Mouse (Mus musculus) embryonic facial prominence, embryonic 11.5 days (tissue): ENCODE results near the gene Tspan15. TPM values are rescaled to one million over a fixed set of nuclear protein-coding genes. Genes with fewer than 3 reads are reported as not detected.

ENCODE experiments used
- ATAC-seq: fragments of 200-750 bp; cut with Nextera tagmentation; replicated peaks from 2 replicates; pipeline ENCODE4 v1.8.0; 2017; ENCODE audit warnings: low read depth; ENCODE audit not compliant: insufficient number of reproducible peaks, low FRiP score, low TSS enrichment
- DNase-seq: peaks from one replicate; pipeline ENCODE4 v3.0.0-alpha.2; 2015; ENCODE audit warnings: low spot score
- H3K27ac ChIP-seq: fragments of 300-500 bp; sonication (generic); replicated peaks from 2 replicates; pipeline ENCODE4 v1.5.1; 2014; ENCODE audit warnings: mild to moderate bottlenecking, low read depth, low read length, control low read depth
- H3K27me3 ChIP-seq: fragments of 300-500 bp; sonication (generic); 2 replicates; pipeline ENCODE4 v1.6.1; 2014; ENCODE audit warnings: mild to moderate bottlenecking, low read length, moderate library complexity, mixed read lengths; ENCODE audit not compliant: control insufficient read depth, insufficient read depth
- H3K36me3 ChIP-seq: fragments of 300-500 bp; sonication (generic); replicated peaks from 2 replicates; pipeline ENCODE4 v1.6.1; 2014; ENCODE audit warnings: low read depth, mild to moderate bottlenecking, low read length, moderate library complexity, mixed read lengths; ENCODE audit not compliant: control insufficient read depth, insufficient read depth
- H3K4me1 ChIP-seq: fragments of 300-500 bp; sonication (generic); 2 replicates; pipeline ENCODE4 v1.6.1; 2014; ENCODE audit warnings: low read length, mixed read lengths; ENCODE audit not compliant: control insufficient read depth, insufficient read depth
- H3K4me2 ChIP-seq: fragments of 300-500 bp; sonication (generic); 2 replicates; pipeline ENCODE4 v1.6.1; 2014; ENCODE audit warnings: low read depth, mild to moderate bottlenecking, control low read depth, low read length, moderate library complexity
- H3K4me3 ChIP-seq: fragments of 300-500 bp; sonication (generic); 2 replicates; pipeline ENCODE4 v1.5.1; 2014; ENCODE audit warnings: low read depth, low read length, control low read depth
- H3K9ac ChIP-seq: fragments of 300-500 bp; sonication (generic); replicated peaks from 2 replicates; pipeline ENCODE4 v1.6.1; 2014; ENCODE audit warnings: mild to moderate bottlenecking, control low read depth, low read length
- H3K9me3 ChIP-seq: fragments of 300-500 bp; sonication (generic); replicated peaks from 2 replicates; pipeline ENCODE4 v1.6.1; 2016; ENCODE audit warnings: mild to moderate bottlenecking, low read length, inconsistent platforms, mixed read lengths; ENCODE audit not compliant: control insufficient read depth
- WGBS: fragments of 180-500 bp; shearing (Covaris S2); extraction: QIAGEN DNeasy Blood & Tissue Kit; methylation state at CpG from one replicate; pipeline ENCODE4 v1.1.7; 2014; 5-methylcytosine and 5-hydroxymethylcytosine counted together
- polyA plus RNA-seq: library from polyadenylated mRNA; unstranded; fragments of >200 nt; fragmentation: Nextera tagmentation; extraction: Ambion mirVana; gene quantifications from 2 replicates; pipeline ENCODE4 v1.2.1, GENCODE M21; 2014

The Tspan15 gene
- polyA plus RNA-seq, 1 experiment from 2014 or later, result 12.2 TPM

DNA sequence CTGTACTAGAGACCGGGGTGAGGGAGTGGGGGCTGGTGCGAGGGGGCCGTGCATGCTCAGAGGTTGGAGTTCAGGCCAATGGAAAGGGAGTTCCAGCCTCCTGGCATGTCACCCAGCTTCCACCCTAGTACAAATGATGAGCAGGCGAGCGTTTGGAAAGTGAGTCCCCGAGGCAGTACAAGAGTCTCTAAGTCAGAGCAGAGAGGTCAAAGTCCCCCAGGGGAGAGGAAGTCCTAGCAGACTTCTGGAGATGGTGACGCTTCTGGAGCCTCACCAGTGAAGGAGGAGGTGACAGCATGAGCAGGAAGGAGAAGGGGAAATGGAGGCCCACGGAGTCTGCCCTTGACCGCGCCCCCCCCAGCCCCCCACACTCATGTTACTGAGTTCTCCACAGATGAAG, 68.6 kb downstream of the Tspan15 start:
- Histone ChIP-seq H3K9ac (no peak overlapping the region), H3K4me3 (no peak overlapping the region), H3K36me3 (no peaks in the 10 kb centered on the region), H3K4me2 (no peak overlapping the region), H3K9me3 (no peaks in the 10 kb centered on the region), H3K4me1 (no peaks in the 10 kb centered on the region; the same call in 1 of the 2 replicates), H3K27me3 (no peaks in the 10 kb centered on the region), H3K27ac (no peak overlapping the region)
- WGBS, result 36% methylated on average over 10 of the region's 10 CpGs
- no peak for ATAC-seq
- no peak for DNase-seq

DNA sequence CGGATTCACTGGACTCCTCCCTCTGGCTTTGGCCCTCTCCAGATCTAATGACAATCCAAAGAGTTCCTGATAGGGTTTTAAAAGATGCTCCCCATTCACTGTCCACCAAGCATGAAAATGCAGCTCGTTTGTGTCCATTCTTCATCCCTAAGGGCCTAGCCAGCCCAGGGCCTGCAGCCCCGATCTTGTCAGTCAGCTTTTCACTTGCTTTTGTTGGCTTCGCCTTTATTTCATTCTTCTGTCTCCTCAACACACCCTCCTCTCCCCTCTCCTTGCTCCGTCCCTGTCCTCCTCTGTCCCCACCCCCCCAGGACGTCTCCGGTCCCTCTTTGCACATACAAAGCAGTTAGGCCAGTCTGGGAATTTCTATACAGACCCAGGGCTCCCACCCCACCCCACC, 81.1 kb downstream of the Tspan15 start:
- H3K4me1 ChIP-seq, result no peaks in the 10 kb centered on the region
- ATAC-seq (peak; percentile 65; the same call in 1 of the 2 replicates), DNase-seq (no peak)
- no peaks in the 10 kb centered on the region; the same call in 1 of the 2 replicates for H3K27me3 ChIP-seq
- WGBS, result 40% methylated on average over 7 of the region's 7 CpGs
- no peak overlapping the region for H3K4me2 ChIP-seq
- H3K27ac ChIP-seq, result no peak overlapping the region
- no peak overlapping the region for H3K4me3 ChIP-seq
- H3K9ac ChIP-seq, result no peak overlapping the region
- H3K9me3 ChIP-seq, result no peaks in the 10 kb centered on the region
- no peaks in the 10 kb centered on the region for H3K36me3 ChIP-seq

DNA sequence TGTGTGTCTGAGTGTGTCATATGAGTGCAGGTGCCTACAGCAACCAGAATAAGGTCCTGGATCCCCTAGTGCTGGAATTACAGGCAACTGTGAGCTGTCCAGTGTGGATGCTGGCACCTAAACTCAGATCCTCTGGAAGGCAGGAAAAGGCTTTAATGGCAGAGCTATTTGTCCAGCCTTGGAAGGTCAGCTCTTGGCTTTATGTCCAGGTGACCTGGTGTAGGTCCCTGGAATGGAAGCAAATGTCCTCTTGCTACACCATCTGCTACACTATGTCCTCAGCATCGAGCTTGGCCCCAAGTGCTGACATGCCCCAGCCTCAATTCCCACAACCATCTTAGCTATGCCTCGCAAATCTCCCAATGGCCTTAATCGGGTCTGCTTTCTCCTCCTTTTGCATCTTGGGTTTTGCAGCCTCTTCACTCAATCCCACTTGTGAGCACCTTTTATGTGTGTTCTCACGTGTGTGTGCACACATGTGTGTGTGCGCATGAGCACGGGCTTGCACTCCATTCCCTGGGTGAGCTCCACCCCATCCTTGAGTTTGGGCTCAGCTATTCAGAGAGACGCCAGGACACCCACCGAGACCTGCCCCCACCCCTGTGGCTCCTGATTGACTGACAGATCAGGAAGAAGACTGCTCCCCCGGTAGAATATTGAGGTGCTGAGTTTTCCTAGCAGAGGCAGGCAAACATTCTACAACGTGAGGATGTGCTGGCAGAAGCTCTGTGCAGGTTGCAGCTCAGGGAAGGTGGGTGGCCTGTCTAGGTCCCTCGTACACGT, 83.4 kb downstream of the Tspan15 start:
- Histone ChIP-seq H3K4me2 (no peak overlapping the region), H3K4me1 (no peaks in the 10 kb centered on the region), H3K4me3 (no peak overlapping the region), H3K9ac (no peak overlapping the region), H3K27me3 (no peaks in the 10 kb centered on the region; the same call in 1 of the 2 replicates), H3K36me3 (no peaks in the 10 kb centered on the region), H3K9me3 (no peaks in the 10 kb centered on the region), H3K27ac (no peak overlapping the region)
- ATAC-seq, result no peak
- 49% methylated on average over 12 of the region's 12 CpGs for WGBS
- no peak for DNase-seq

DNA sequence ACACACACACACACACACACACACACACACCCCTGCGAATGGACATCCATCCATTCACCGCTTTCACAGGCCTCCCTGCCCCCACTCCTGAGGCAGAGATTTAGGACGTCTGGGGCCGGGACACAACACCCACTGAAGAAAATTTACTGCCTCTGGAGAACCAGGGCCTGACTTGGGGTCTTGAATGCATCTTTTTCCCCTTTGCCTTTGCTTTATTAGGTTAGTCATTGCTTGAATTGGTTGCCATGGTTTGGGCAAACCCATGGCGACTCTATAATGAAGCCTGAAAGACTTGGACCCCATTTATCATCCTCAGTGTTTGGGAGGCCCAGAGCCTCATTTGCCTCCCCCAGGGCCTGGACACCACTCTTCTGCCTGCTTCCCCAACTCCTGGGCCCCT, 85.1 kb downstream of the Tspan15 start:
- H3K9ac ChIP-seq, result no peak overlapping the region
- H3K9me3 ChIP-seq, result no peaks in the 10 kb centered on the region
- H3K36me3 ChIP-seq, result no peaks in the 10 kb centered on the region
- no peak overlapping the region for H3K27ac ChIP-seq
- no peak overlapping the region for H3K4me3 ChIP-seq
- no peaks in the 10 kb centered on the region for H3K4me1 ChIP-seq
- H3K4me2 ChIP-seq, result no peak overlapping the region
- ATAC-seq (no peak), DNase-seq (no peak)
- 70% methylated on average over 5 of the region's 5 CpGs for WGBS
- no peaks in the 10 kb centered on the region; the same call in 1 of the 2 replicates for H3K27me3 ChIP-seq

DNA sequence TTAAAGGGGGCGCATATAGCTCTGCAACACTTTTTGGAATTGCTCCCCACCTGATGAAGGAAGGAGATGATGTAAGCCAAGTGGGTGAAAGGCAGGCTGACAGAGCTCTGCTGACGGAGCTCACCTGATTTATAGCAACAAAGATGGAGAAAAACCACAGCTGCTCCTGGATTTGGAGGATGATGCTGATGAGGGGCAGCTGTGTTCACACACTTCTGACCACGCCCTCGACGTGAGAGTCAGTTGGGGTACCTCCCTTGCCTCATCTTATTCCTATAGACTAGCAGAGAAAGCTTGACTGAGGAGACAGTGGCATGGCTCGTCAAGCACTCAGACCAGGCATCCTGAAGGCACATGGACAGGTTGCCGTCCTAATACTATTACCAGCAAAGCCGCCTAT, 87.2 kb downstream of the Tspan15 start, which contains the start of gene Fam241b:
Gene Fam241b, minus strand, starts transcription at position 101 of the 400 bp plus-strand sequence.
- ATAC-seq, result no peak
- 67% methylated on average over 8 of the region's 8 CpGs for WGBS
- no peaks in the 10 kb centered on the region for H3K27me3 ChIP-seq
- H3K4me2 ChIP-seq, result no peak within 1 kb of the TSS
- H3K27ac ChIP-seq, result no peak within 1 kb of the TSS
- no peak for DNase-seq
- H3K4me3 ChIP-seq, result no peak within 1 kb of the TSS
- no peaks in the 10 kb centered on the region for H3K36me3 ChIP-seq
- H3K4me1 ChIP-seq, result no peaks in the 10 kb centered on the region
- no peaks in the 10 kb centered on the region for H3K9me3 ChIP-seq
- no peak within 1 kb of the TSS for H3K9ac ChIP-seq

DNA sequence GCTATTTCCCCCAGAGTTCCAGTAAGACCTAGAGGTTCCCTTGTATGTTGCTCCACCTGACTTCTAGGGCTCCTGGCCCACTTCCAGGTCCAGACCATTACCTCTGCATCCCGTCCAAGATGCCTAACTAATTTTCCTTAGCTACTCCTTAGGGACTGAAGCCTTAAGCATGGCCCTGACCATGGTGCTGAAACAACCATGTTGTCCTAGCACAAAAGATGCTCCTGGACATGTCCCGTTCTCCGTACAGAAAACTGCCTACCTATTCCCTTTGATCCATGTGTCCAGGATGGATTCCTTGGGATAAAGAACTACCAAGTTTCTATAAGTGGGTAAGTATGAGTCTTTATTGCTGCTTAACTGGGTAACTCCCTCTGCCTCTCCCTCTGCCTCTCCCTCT, 93.0 kb downstream of the Tspan15 start:
- H3K4me1 ChIP-seq, result no peaks in the 10 kb centered on the region; the same call in 1 of the 2 replicates
- no peaks in the 10 kb centered on the region for H3K9me3 ChIP-seq
- H3K36me3 ChIP-seq, result no peaks in the 10 kb centered on the region
- no peak overlapping the region for H3K27ac ChIP-seq
- H3K4me2 ChIP-seq, result no peak overlapping the region
- DNase-seq (peak; percentile 81), ATAC-seq (no peak)
- H3K9ac ChIP-seq, result no peak overlapping the region
- peaks cover 40% of the 10 kb centered on the region for H3K27me3 ChIP-seq
- WGBS, result 14% methylated on average over 3 of the region's 3 CpGs
- H3K4me3 ChIP-seq, result no peak overlapping the region

DNA sequence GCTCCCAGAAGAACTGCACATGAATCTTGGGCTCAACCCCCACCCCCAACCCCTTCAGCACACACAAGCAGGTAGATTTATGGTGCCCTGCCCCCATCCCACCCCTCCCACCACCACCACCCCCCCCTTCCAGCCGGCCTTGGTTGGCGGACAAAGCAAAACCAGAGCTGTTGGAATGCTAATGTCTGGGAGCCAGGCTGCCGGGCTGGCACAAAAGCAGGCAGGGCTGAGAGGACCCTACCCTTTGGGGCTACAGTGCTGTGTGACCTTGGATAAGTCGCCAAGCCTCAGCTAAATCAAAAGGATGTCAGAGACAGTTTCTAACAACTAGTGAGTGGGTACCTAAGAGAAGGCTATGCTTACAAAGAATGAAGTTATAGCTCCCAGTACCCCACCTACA, 93.9 kb downstream of the Tspan15 start:
- no peak for DNase-seq
- Histone ChIP-seq H3K4me2 (no peak overlapping the region), H3K9ac (no peak overlapping the region), H3K27ac (no peak overlapping the region), H3K36me3 (no peaks in the 10 kb centered on the region), H3K27me3 (peaks cover 49% of the 10 kb centered on the region), H3K4me3 (no peak overlapping the region), H3K9me3 (no peaks in the 10 kb centered on the region), H3K4me1 (no peaks in the 10 kb centered on the region; the same call in 1 of the 2 replicates)
- WGBS, result 4% methylated on average over 4 of the region's 4 CpGs
- ATAC-seq, result no peak

DNA sequence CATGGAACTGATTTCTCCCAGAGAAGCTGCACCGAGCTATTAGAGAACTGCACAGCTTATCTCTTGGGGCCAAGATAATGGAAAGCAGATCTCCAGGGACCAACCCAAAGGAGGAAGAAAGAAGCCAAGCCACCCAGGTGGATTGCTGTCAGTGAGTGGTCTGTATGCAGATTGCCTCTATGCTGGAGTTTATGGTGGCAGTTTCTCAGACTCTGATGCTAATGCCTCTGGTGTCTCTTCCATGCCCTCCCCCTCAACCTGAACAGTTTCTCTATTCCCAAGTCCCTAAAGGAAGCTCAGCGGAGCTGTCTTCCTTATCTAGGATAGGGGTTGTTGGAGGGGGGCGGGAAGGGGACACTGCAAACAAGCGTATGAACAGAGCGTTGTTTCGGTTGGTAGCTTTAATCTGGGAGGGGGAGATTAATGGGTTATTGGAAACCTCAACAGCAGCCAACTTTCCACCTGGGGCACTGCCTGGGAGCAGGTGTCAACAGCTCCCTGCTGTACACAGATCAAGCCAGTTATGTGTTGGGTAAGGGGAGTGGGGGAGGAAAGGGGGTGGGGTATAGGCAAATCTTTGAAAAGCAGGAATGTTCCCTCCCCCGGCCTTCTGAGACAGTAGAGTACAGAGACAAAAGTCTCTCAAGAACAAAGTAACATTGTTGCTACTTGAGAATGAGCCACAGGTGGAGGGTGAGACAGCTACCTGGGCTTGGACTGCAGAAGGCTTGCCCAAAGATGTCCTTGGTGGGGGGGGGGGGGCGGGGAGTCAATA, 95.2 kb downstream of the Tspan15 start:
- Histone ChIP-seq H3K4me3 (no peak overlapping the region), H3K27me3 (peaks cover 61% of the 10 kb centered on the region), H3K9me3 (no peaks in the 10 kb centered on the region), H3K36me3 (no peaks in the 10 kb centered on the region), H3K4me1 (no peaks in the 10 kb centered on the region; the same call in 1 of the 2 replicates), H3K9ac (no peak overlapping the region), H3K27ac (no peak overlapping the region), H3K4me2 (no peak overlapping the region)
- WGBS, result 4% methylated on average over 8 of the region's 8 CpGs
- ATAC-seq, result no peak
- no peak for DNase-seq
